Mouse (Mus musculus) right cerebral cortex, adult 2 months (tissue): Measurements from ENCODE around the gene C1qtnf9.

Source experiments
- DNase-seq, 2 experiments: peaks; one replicate each; pipeline ENCODE4 v3.0.0; 2021 to 2022; ENCODE audit warnings: low spot score in 2 of 2

The C1qtnf9 gene

GRCm38 (mm10) chr14:60767884-60768283 lies at the start of gene C1qtnf9:
TSS of gene C1qtnf9 (plus strand) at chr14:60768134.
- no peak for DNase-seq

- DNase-seq = no peak
Observed at GRCm38 (mm10) chr14:60721304-60721703, 46.6 kb upstream of the C1qtnf9 start.

- no peak for DNase-seq
Observed at GRCm38 (mm10) chr14:60721938-60722337, 46.0 kb upstream of the C1qtnf9 start.

GRCm38 (mm10) chr14:60726091-60726490 lies 41.8 kb upstream of the C1qtnf9 start:
- DNase-seq = no peak

GRCm38 (mm10) chr14:60727130-60727529 lies 40.8 kb upstream of the C1qtnf9 start:
- no peak for DNase-seq

GRCm38 (mm10) chr14:60732081-60732480 lies 35.9 kb upstream of the C1qtnf9 start:
- DNase-seq = no peak

- peak; percentile 50 to 54 for DNase-seq
Observed at GRCm38 (mm10) chr14:60732787-60733186, 35.1 kb upstream of the C1qtnf9 start.

- DNase-seq = no peak
Observed at GRCm38 (mm10) chr14:60733706-60734105, 34.2 kb upstream of the C1qtnf9 start.

- DNase-seq = no peak
Observed at GRCm38 (mm10) chr14:60735206-60735605, 32.7 kb upstream of the C1qtnf9 start.

- DNase-seq = no peak
Observed at GRCm38 (mm10) chr14:60735848-60736547, 31.9 kb upstream of the C1qtnf9 start.

- DNase-seq = no peak
Observed at GRCm38 (mm10) chr14:60736591-60737192, 31.2 kb upstream of the C1qtnf9 start.

GRCm38 (mm10) chr14:60737202-60737611 lies 30.7 kb upstream of the C1qtnf9 start:
- DNase-seq = no peak

- DNase-seq = no peak
Observed at GRCm38 (mm10) chr14:60738434-60738938, 29.4 kb upstream of the C1qtnf9 start.

- no peak for DNase-seq
Observed at GRCm38 (mm10) chr14:60739155-60739554, 28.8 kb upstream of the C1qtnf9 start.

GRCm38 (mm10) chr14:60739616-60740015 lies 28.3 kb upstream of the C1qtnf9 start:
- no peak for DNase-seq

GRCm38 (mm10) chr14:60740507-60740906 lies 27.4 kb upstream of the C1qtnf9 start:
- DNase-seq = no peak

GRCm38 (mm10) chr14:60741033-60741432 lies 26.9 kb upstream of the C1qtnf9 start:
- no peak for DNase-seq

- no peak for DNase-seq
Observed at GRCm38 (mm10) chr14:60741490-60741981, 26.4 kb upstream of the C1qtnf9 start.

GRCm38 (mm10) chr14:60743681-60744080 lies 24.3 kb upstream of the C1qtnf9 start:
- no peak for DNase-seq

GRCm38 (mm10) chr14:60745201-60745600 lies 22.7 kb upstream of the C1qtnf9 start:
- no peak for DNase-seq

- no peak for DNase-seq
Observed at GRCm38 (mm10) chr14:60746141-60746540, 21.8 kb upstream of the C1qtnf9 start.

- DNase-seq = no peak
Observed at GRCm38 (mm10) chr14:60747154-60747870, 20.6 kb upstream of the C1qtnf9 start.
